Mouse (Mus musculus): ENCODE measurements around the gene Coq10a. TPM values are rescaled to one million over a fixed set of nuclear protein-coding genes. Genes with fewer than 3 reads are reported as not detected.

The Coq10a gene
- total RNA-seq, 2 experiments from 2014 or later: 48.6 to 49.2 TPM

DNA sequence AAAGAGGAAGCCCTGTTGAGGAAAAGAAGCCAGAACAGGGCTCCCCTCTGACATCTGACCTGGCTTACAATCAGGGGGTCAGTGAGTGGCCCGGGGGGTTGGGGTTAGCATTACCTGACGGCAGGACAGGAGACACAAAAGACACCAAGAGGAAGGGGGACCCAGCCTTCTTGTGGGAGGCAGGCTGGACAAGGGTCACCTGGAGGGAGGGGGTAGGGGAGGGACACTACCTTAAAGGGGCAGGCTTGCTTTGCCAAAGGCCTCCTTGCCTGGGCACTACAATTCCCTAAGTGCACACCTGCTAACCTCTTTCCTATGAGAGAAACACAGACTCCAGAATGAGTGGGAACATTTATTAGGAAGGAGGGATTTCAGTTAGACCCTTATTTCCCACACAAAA is 32.3 kb upstream of the Coq10a start, which contains the start of gene Slc39a5:
TSS of gene Slc39a5 (minus strand) at position 174 of the 400 bp plus-strand sequence.
- Histone ChIP-seq H3K4me3 (no peak within 1 kb of the TSS), H3K27ac (no peak within 1 kb of the TSS)
- no peak for TF ChIP-seq CTCF (conservative IDR thresholded peaks at IDR 0.05)
- DNase-seq (ENCODE audit: low spot score in 2 of 2): no peak

- no peak overlapping the region for H3K4me3 ChIP-seq
- DNase-seq (ENCODE audit: low spot score in 2 of 2): no peak
- TF ChIP-seq CTCF (conservative IDR thresholded peaks at IDR 0.05): no peak
- no peak overlapping the region for H3K27ac ChIP-seq
These were observed 31.5 kb upstream of the Coq10a start for GRCm38 (mm10) chr10:128400338-128400737.

- no peak for TF ChIP-seq CTCF (conservative IDR thresholded peaks at IDR 0.05)
- Histone ChIP-seq H3K27ac (0 out of 2 replicates have a peak overlapping the region, but pooled peaks have one; percentile 14), H3K4me3 (no peak overlapping the region)
- no peak for DNase-seq (ENCODE audit: low spot score in 2 of 2)
These were observed 28.7 kb upstream of the Coq10a start for GRCm38 (mm10) chr10:128397466-128397865.

DNA sequence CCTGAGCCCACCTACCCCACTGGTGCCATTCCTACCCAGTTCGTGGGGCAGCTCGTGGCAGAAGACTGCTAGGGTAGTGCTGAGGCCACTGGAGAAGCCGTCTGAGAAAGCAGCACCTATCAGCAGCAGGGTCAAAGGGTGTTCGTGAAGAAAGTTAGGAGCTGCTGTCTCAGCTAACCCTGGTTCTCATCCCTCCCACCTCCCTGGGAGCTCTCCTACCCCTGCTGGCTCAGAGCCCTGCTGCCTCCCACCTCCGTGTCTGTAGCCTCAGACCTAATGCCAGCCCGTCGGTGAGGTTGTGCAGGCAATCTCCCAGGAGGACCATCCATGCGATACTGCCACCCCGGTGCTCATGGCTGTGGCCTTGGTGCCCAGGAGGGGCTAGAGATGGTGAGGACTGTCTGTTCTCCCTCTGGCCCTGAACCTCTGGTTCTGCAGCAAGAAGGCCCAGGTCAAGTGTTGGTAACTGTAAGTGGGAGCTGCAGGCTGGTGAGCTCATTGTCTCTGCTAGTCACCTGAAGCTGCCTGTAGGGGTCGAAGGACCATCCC is 28.0 kb upstream of the Coq10a start:
- Histone ChIP-seq H3K27ac (0 out of 2 replicates have a peak overlapping the region, but pooled peaks have one; percentile 14), H3K4me3 (no peak overlapping the region)
- DNase-seq (ENCODE audit: low spot score in 2 of 2): no peak
- TF ChIP-seq CTCF (conservative IDR thresholded peaks at IDR 0.05): no peak

DNA sequence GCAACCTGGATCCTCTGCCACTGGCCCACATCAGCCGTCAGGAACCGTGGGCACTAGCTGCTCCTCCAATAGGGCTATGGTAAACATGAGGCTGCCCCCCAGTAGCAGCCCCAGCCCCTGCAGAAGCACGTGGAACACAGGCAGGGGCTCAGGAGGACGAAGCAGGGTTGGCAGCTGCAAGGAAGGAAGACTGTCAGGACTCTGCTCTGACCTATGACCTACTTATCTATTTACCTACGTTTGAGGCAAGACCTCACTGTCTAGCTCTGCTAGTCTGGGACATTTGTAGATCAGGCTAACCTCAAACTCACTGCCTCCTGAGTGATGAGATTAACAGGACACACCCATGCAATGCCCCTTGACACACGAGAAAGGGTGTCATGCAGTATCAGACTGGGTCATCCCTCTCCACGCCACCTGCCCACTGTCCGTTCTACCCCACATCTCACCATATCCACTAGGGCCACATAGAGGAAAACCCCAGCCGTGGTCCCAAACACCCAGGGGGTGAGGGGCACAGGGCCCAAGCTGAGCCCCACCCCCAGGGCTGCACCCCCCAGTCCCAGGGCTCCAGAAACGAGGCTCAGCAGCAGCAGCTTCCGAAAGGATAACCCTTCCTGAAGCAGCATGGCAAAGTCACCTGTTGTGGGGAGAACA is 27.3 kb upstream of the Coq10a start:
- no peak for TF ChIP-seq CTCF (conservative IDR thresholded peaks at IDR 0.05)
- no peak for DNase-seq (ENCODE audit: low spot score in 2 of 2)
- Histone ChIP-seq H3K4me3 (no peak overlapping the region), H3K27ac (no peak overlapping the region)

DNA sequence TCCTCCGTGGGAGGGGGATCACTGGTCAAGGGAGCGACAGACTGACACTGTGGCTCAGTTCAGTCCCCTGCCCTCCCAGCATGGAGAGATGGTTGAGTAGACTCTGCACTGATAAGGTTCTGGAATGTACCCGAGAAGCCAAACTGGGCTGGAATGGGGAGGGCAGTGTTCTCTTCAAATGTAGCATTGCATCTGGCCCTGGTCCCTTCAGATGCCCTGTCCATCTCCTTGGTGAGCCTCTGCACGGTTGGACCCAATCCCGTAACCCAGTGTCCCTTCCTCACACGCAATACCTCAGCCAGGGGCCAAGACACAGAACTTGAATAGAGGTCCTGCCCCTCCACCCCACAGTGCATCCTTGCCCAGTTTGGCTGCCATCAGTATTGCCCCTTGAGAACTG is 23.1 kb upstream of the Coq10a start:
- Histone ChIP-seq H3K4me3 (no peak overlapping the region), H3K27ac (no peak overlapping the region)
- no peak for DNase-seq (ENCODE audit: low spot score in 2 of 2)
- no peak for TF ChIP-seq CTCF (conservative IDR thresholded peaks at IDR 0.05)

DNA sequence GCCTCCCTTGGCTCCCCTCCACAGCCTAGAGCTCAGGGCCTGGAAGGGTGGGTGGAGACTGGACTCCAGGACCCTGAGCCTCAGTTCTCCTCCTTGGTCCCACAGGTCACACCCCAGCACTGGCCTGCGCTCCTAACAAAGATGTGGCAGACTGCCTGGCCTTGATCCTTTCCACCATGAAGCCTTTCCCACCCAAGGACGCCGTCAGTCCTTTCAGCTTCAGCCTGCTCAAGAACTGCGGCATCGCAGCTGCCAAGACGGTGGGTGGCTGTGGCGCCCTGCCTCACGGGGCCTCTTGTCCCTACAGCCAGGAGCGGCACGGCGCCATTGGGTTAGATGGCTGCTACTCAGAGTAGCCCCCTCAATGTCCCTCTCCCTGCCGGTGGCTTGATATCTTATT is 21.6 kb upstream of the Coq10a start:
- TF ChIP-seq CTCF (conservative IDR thresholded peaks at IDR 0.05): no peak
- H3K27ac ChIP-seq: no peak overlapping the region
- H3K4me3 ChIP-seq: no peak overlapping the region
- DNase-seq (ENCODE audit: low spot score in 2 of 2): no peak

GRCm38 (mm10) chr10:128389570-128389969 is 20.8 kb upstream of the Coq10a start:
- Histone ChIP-seq H3K4me3 (no peak overlapping the region), H3K27ac (no peak overlapping the region; the same call in 1 of the 2 replicates)
- TF ChIP-seq CTCF (conservative IDR thresholded peaks at IDR 0.05): no peak
- no peak for DNase-seq (ENCODE audit: low spot score in 2 of 2)

DNA sequence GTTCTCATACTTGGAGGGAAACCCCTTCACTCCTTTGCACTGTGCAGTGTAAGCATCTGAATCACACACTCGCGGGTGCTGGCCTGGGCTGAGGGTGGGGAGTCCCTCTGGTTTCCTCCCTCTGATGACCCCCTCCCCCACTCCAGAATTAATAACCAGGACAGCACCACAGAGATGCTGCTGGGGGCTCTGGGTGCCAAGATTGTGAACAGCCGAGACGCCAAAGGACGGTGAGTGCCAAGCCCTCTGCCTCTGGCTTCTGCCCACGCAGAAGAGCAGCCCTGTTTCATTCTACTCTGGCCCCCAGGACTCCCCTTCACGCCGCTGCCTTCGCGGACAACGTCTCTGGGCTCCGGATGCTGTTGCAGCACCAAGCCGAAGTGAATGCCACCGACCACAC is 20.1 kb upstream of the Coq10a start:
- TF ChIP-seq CTCF (conservative IDR thresholded peaks at IDR 0.05): no peak
- H3K4me3 ChIP-seq: no peak overlapping the region
- peak overlapping the region; percentile 32; the same call in 1 of the 2 replicates for H3K27ac ChIP-seq
- DNase-seq (ENCODE audit: low spot score in 2 of 2): no peak

DNA sequence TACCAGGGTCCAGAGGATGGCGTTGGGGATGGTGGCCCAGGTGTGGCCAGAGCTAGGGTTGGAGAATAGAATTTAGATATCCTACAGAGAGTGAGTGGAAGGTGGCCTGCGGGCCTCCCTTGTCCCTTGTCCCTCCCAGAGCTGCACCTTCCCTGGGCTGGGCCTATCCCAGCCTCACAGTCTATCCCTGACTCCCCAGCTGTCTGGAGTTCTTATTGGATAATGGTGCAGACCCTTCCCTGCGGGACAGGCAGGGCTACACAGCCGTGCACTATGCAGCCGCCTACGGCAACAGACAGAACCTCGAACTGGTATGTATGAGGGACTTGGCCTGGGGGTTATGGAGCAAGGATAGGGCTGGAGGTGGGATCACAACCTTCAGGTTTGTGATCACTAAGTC is 17.1 kb upstream of the Coq10a start:
- Histone ChIP-seq H3K27ac (no peak overlapping the region), H3K4me3 (no peak overlapping the region)
- TF ChIP-seq CTCF (conservative IDR thresholded peaks at IDR 0.05): no peak
- no peak for DNase-seq (ENCODE audit: low spot score in 2 of 2)

DNA sequence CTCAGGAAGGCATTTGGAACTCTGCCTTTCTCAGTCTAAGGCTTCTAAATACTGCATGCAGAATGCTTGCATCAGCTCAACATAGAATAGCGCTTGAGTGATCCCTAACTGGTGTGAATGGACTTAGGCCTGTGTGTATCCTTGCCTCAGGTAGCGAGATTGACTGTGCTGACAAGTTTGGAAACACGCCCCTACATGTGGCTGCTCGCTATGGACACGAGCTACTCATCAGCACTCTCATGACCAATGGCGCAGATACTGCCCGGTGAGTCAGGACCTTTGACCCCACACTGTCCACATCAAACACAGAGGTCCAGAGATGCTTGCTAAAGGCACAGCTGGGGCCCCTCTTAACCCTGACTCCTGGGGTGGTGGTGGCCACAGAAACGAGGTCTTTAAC is 13.7 kb upstream of the Coq10a start:
- DNase-seq (ENCODE audit: low spot score in 2 of 2): no peak
- no peak overlapping the region for H3K27ac ChIP-seq
- no peak for TF ChIP-seq CTCF (conservative IDR thresholded peaks at IDR 0.05)

GRCm38 (mm10) chr10:128380565-128380964 is 11.8 kb upstream of the Coq10a start:
- TF ChIP-seq CTCF (conservative IDR thresholded peaks at IDR 0.05): no peak
- no peak overlapping the region for H3K4me3 ChIP-seq
- no peak for DNase-seq (ENCODE audit: low spot score in 2 of 2)
- H3K27ac ChIP-seq: no peak overlapping the region

More for the DNA sequence above, 13.7 kb upstream of the Coq10a start:
- H3K4me3 ChIP-seq: no peak overlapping the region

DNA sequence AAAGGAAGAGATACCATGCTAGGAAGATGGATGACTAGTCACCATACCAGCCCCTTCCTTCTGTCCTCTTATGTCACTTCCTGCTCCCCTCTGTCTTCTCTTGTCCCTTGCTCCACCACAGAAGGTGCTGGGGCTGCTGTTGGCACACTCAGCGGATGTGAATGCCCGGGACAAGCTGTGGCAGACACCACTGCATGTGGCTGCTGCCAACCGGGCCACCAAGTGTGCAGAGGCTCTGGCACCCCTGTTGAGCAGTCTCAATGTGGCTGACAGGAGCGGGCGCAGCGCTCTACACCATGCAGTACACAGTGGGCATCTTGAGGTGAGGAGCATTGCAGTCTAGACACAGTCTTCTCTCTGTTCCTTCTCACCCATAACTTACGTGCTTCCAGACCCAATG is 10.5 kb upstream of the Coq10a start:
- H3K4me3 ChIP-seq: peak overlapping the region; percentile 4; the same call in 1 of the 2 replicates
- peak overlapping the region; percentile 5; the same call in 1 of the 2 replicates for H3K27ac ChIP-seq
- no peak for DNase-seq (ENCODE audit: low spot score in 2 of 2)
- no peak for TF ChIP-seq CTCF (conservative IDR thresholded peaks at IDR 0.05)

- no peak for DNase-seq (ENCODE audit: low spot score in 2 of 2)
- TF ChIP-seq CTCF (conservative IDR thresholded peaks at IDR 0.05): no peak
- H3K27ac ChIP-seq: peak overlapping the region; percentile 99
- H3K4me3 ChIP-seq: peak overlapping the region; percentile 83
These were observed 9.7 kb upstream of the Coq10a start for GRCm38 (mm10) chr10:128378462-128378861.
